Mouse (Mus musculus) brown adipose tissue, adult 24 weeks (tissue): ENCODE data around the gene Rpap1. TPM values are rescaled to one million over a fixed set of nuclear protein-coding genes. Genes with fewer than 3 reads are reported as not detected.
"Not testable (repeated sequence)": the region's sequence is repeated elsewhere in the genome, so short reads cannot be mapped to it uniquely, and the experiment has no call there.

Source experiments
- H3K27ac ChIP-seq: fragments of 200-500 bp; replicated peaks from 2 replicates; pipeline ENCODE4 v1.5.1; 2012; ENCODE audit warnings: low read depth, mild to moderate bottlenecking, low read length
- H3K4me1 ChIP-seq: fragments of 200-500 bp; 2 replicates; pipeline ENCODE4 v1.6.1; 2012; ENCODE audit warnings: low read length, mixed read lengths; ENCODE audit not compliant: control insufficient read depth, insufficient read depth, insufficient read length
- H3K4me3 ChIP-seq: fragments of 200-500 bp; 2 replicates; pipeline ENCODE4 v1.5.1; 2012; ENCODE audit warnings: low read depth, mild to moderate bottlenecking, low read length, moderate library complexity; ENCODE audit not compliant: insufficient read depth
- polyA plus RNA-seq: library from polyadenylated mRNA; stranded (reverse); fragments of >200 nt; gene quantifications from 2 replicates; pipeline ENCODE4 v1.2.4, GENCODE M21; 2012; ENCODE audit not compliant: missing spikeins, insufficient read depth, insufficient read length

Gene Rpap1
- polyA plus RNA-seq, 1 experiment, result 6.0 TPM

DNA sequence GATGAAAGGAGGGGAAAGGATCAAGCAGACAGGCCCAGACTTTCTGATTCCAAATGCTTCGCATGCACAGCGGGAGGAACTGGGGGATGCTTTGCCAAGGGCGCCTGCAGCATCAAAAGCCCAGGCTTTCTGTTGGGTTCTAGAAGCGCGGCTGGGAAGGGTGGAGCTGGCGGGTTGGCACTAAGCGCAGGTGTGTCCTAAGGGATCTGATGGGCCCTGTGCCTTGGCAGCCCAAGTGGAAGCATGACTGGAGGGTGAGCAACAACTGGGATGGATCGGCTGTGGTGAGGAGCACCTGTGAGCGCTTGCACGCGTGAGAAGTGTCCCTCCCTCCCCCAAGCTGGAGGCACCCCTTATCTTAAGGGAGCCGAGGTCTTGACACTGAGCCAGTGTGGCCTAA lies 50.2 kb downstream of the Rpap1 start:
- no peak overlapping the region for H3K27ac ChIP-seq
- H3K4me1 ChIP-seq, result 0 out of 2 replicates have a peak, but pooled peaks cover 6% of the 10 kb centered on the region
- no peak overlapping the region for H3K4me3 ChIP-seq

DNA sequence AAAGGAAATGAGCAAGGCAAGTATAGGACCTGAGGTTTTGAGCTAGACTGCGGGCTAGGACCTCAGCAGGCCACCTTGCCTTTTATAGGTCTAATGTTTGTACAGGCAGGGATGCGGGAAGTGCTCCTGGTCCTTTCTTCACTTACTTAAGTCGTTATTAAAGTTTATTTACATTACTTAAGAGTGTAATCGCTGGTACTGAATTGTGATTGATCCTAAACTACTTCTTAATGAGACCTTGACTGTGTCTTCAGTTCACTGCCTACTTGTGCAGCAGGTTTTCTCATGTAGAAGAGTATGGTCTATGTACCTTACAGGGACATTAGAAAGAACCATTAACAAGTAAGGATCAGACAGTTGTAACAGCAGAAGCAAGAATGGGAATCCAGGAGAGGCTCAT lies 56.6 kb downstream of the Rpap1 start:
- Histone ChIP-seq H3K27ac (no peak overlapping the region), H3K4me3 (no peak overlapping the region), H3K4me1 (no peaks in the 10 kb centered on the region)

DNA sequence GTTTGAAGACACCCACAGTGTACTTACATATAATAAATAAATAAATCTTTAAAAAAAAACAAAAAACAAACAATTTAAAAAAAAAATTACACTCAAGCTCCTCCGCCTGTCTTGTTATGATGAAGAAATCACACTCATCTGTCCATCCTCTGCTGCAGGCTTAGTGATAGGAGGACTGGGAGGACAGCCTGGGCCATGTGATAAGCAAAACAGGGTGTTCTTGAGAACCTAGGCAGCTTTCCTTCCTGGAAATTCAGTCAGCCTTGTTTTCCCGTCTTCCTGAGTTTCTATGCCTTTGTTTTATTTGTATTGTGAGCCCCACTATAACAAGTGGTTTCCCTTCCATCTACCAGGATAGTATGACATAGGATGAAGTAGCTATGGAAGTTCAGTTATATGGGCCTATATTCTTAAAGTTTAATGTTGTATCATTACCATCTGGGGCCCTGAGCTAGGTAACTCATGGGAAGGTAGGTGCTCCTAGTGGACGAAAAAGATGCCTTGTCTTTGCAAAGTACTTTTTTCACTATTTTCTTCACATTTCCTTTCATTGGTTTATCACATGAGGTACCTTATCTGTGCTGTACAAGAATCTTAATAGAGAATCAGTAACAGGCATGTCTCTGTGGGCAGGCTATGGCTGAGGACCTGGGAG lies 59.4 kb downstream of the Rpap1 start:
- no peak overlapping the region for H3K4me3 ChIP-seq
- H3K27ac ChIP-seq, result no peak overlapping the region
- no peaks in the 10 kb centered on the region for H3K4me1 ChIP-seq

DNA sequence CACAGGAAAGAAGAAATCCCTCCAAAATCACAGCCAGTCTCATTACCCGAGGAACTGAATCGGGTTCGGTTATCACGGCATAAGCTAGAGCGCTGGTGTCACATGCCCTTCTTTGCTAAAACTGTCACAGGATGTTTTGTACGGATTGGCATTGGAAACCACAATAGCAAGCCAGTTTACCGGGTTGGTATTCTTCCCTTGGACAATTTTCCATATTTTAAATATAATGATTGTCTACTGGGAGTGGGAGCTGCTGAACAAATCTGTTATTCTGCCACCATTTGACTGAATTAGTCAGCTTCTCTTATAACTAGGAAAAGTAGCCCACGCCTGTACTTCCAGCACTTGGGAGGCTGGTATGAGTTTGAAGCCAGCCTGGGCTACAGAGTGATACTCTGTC lies 66.3 kb downstream of the Rpap1 start:
- Histone ChIP-seq H3K4me3 (no peak overlapping the region), H3K4me1 (no peaks in the 10 kb centered on the region), H3K27ac (no peak overlapping the region)

DNA sequence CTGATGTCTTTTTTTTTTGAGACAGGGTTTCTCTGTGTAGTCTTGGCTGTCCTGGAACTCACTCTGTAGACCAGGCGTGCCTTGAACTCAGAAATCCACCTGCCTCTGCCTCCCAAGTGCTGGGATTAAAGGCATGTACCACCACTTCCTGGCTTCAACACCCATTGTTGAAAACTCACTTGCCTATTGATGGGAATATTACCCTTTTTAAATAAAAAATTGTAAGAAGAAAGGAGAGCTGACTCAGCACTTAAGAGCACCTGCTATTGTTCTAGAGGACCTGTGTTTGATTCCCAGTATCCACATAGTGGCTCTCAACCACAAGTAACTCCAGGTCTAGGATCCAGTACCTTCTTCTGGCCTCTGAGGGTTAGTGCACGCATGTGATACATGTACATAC lies 71.5 kb downstream of the Rpap1 start:
- H3K4me1 ChIP-seq, H3K27ac ChIP-seq, H3K4me3 ChIP-seq: not testable (repeated sequence)

Other genes with a start within 250 kb of the Rpap1 start
- 2.9 and 3.0 TPM in 2 replicates for gene Exd1, start 239.9 kb downstream of the Rpap1 start, polyA plus RNA-seq
- gene Chp1, start 239.8 kb downstream of the Rpap1 start, polyA plus RNA-seq, result 225 and 269 TPM in 2 replicates
- gene Nusap1, start 169.2 kb downstream of the Rpap1 start, polyA plus RNA-seq, result 0.52 and 1.4 TPM in 2 replicates
- 0.59 TPM in 1 of 2 replicates, not detected in the other for gene Oip5, start 169.1 kb downstream of the Rpap1 start, polyA plus RNA-seq
- 86.6 and 92.5 TPM in 2 replicates for gene Ndufaf1, start 124.7 kb downstream of the Rpap1 start, polyA plus RNA-seq
- 11.6 and 14.8 TPM in 2 replicates for gene Rtf1, start 112.5 kb downstream of the Rpap1 start, polyA plus RNA-seq
- gene Itpka, start 45.2 kb downstream of the Rpap1 start, polyA plus RNA-seq, result 7.7 and 10.6 TPM in 2 replicates
- gene Ltk, start 27.1 kb downstream of the Rpap1 start, polyA plus RNA-seq, result not detected in 2 replicates
- gene Tyro3, start 10.2 kb upstream of the Rpap1 start, polyA plus RNA-seq, result not detected in 2 replicates
- 9.9 and 14.3 TPM in 2 replicates for gene Mga, start 109.7 kb upstream of the Rpap1 start, polyA plus RNA-seq
- 2.2 and 3.0 TPM in 2 replicates for gene Mapkbp1, start 185.2 kb upstream of the Rpap1 start, polyA plus RNA-seq
- 4.8 and 9.3 TPM in 2 replicates for gene Jmjd7, start 239.9 kb upstream of the Rpap1 start, polyA plus RNA-seq
- gene Gm28042, start 240.0 kb upstream of the Rpap1 start, polyA plus RNA-seq, result 0.54 TPM in 1 of 2 replicates, not detected in the other
- gene Pla2g4b, start 245.9 kb upstream of the Rpap1 start, polyA plus RNA-seq, result 0.88 TPM in 1 of 2 replicates, not detected in the other